Mouse (Mus musculus): Measurements from ENCODE around the gene Lrrc15. TPM values are rescaled to one million over a fixed set of nuclear protein-coding genes. Genes with fewer than 3 reads are reported as not detected.

The Lrrc15 gene
- polyA plus RNA-seq, 1 experiment: not detected

DNA sequence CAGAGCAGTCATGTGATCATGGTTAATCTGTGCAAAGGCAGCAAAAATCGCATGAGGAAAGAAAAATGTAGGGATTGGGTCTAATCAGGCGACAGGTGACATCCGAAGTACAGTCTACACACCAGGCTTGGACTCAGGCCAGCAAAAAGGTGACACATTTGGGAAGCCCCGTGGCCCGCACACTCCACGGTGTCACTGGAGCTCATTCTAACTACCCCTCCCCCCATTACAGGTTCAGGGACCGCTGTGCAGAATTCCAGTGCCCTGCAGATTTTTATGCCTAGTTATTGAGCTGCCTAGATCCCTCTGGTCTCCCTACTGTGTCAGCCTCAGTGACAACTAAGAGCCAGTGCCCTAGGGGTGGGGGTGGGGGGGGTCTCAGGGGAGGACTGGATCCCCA, 14.4 kb upstream of the Lrrc15 start:
- TF ChIP-seq CTCF (IDR thresholded peaks at IDR 0.05; ENCODE audit: extremely low read depth, insufficient read depth, insufficient read length, insufficient replicate concordance): no peak
- TF ChIP-seq POLR2A (IDR thresholded peaks at IDR 0.05; ENCODE audit: low read depth, low read length): no peak
- Histone ChIP-seq H3K27ac (ENCODE audit: insufficient read depth, low read length) (no peak overlapping the region), H3K4me1 (ENCODE audit: control insufficient read depth, insufficient read depth, insufficient read length) (no peaks in the 10 kb centered on the region), H3K36me3 (ENCODE audit: control insufficient read depth, insufficient read depth, low read length) (no peaks in the 10 kb centered on the region), H3K4me3 (ENCODE audit: extremely low read depth, insufficient read depth, insufficient read length) (no peak overlapping the region), H3K27me3 (ENCODE audit: control insufficient read depth, insufficient read depth, low read length) (no peaks in the 10 kb centered on the region)
- DNase-seq (ENCODE audit: low read depth in 1 of 2, low spot score in 2 of 2): no peak
- WGBS: 80% methylated on average over 7 of the region's 7 CpGs

DNA sequence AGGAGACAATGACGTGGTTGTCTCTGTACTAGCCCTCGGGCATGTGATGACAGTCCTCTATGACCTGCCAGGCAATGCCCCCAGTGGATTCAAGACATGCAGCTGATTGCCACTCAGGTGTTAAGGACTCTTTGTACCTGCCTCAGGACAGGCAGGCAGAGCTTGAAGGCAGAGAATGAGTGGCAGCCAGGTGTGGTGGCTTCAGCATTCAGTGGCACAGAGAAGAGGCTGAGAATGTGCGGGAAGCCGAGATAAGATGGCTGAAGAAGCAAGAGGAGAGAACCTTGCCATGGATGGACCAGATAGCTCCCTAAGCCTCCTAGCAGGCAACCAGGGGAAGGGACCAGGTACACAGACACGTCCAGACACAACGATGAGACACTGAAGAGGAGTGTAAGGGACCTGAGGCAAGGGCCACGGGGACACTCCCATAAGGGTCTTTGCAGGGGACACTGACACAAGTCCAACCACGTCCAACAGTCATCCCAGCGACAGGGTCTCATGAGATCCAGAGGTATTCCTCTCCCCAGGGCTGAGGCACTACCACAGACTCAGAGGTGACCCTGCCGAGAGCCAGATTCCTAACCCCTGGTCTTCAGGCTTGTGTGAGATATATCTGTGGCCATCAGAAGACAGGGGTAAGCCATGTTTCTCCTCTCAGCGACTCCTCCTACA, 13.7 kb upstream of the Lrrc15 start:
- Histone ChIP-seq H3K4me3 (ENCODE audit: extremely low read depth, insufficient read depth, insufficient read length) (no peak overlapping the region), H3K27ac (ENCODE audit: insufficient read depth, low read length) (no peak overlapping the region), H3K36me3 (ENCODE audit: control insufficient read depth, insufficient read depth, low read length) (no peaks in the 10 kb centered on the region), H3K4me1 (ENCODE audit: control insufficient read depth, insufficient read depth, insufficient read length) (no peaks in the 10 kb centered on the region), H3K27me3 (ENCODE audit: control insufficient read depth, insufficient read depth, low read length) (no peaks in the 10 kb centered on the region)
- no peak for TF ChIP-seq CTCF (IDR thresholded peaks at IDR 0.05; ENCODE audit: extremely low read depth, insufficient read depth, insufficient read length, insufficient replicate concordance)
- TF ChIP-seq POLR2A (IDR thresholded peaks at IDR 0.05; ENCODE audit: low read depth, low read length): no peak
- 91% methylated on average over 11 of the region's 11 CpGs for WGBS
- no peak for DNase-seq (ENCODE audit: low read depth in 1 of 2, low spot score in 2 of 2)

DNA sequence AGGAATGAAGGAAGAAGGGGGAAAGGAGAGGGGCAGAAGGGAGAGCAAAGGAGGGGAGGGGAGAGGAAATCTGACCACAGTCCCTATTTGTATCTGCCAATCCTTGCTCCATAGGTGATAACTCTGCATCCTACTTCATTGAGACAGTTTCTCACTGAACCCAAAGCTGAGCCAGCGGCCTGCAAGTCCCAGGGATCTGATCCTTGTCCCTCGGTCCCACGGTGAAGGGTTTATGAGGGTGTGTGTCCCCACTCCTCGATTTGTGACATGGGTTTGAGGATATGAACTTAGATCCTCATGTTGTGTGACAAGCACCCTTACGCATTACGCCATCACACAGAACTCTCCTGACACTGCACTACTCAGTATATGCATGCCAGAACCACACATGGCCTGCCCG, 12.1 kb upstream of the Lrrc15 start:
- H3K36me3 ChIP-seq (ENCODE audit: control insufficient read depth, insufficient read depth, low read length): no peaks in the 10 kb centered on the region
- no peak overlapping the region for H3K4me3 ChIP-seq (ENCODE audit: extremely low read depth, insufficient read depth, insufficient read length)
- WGBS: 82% methylated on average over 7 of the region's 7 CpGs
- no peak for TF ChIP-seq CTCF (IDR thresholded peaks at IDR 0.05; ENCODE audit: extremely low read depth, insufficient read depth, insufficient read length, insufficient replicate concordance)
- TF ChIP-seq POLR2A (IDR thresholded peaks at IDR 0.05; ENCODE audit: low read depth, low read length): no peak
- no peaks in the 10 kb centered on the region for H3K27me3 ChIP-seq (ENCODE audit: control insufficient read depth, insufficient read depth, low read length)
- H3K4me1 ChIP-seq (ENCODE audit: control insufficient read depth, insufficient read depth, insufficient read length): no peaks in the 10 kb centered on the region
- no peak for DNase-seq (ENCODE audit: low read depth in 1 of 2, low spot score in 2 of 2)
- H3K27ac ChIP-seq (ENCODE audit: insufficient read depth, low read length): no peak overlapping the region

DNA sequence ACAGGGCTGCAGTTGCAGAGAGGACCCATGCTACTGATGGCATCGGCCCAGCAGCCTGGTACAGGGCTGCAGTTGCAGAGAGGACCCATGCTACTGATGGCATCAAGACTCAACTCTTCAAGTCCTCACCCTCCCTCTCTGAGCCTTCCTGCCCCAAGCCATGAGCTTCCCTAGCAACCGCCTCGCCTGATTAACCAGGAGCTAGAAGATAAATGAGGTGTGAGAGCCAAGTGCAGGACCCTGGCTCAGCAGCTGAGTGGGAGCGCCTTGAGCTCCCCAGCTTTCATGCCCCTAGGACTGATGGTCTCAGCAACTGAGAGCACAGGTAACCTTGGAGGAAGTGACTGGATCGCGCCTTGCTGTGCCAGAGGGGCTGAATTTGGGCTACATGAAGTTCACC, 7.4 kb upstream of the Lrrc15 start:
- no peak for DNase-seq (ENCODE audit: low read depth in 1 of 2, low spot score in 2 of 2)
- no peak overlapping the region for H3K4me3 ChIP-seq (ENCODE audit: extremely low read depth, insufficient read depth, insufficient read length)
- 85% methylated on average over 6 of the region's 6 CpGs for WGBS
- H3K36me3 ChIP-seq (ENCODE audit: control insufficient read depth, insufficient read depth, low read length): no peaks in the 10 kb centered on the region
- TF ChIP-seq CTCF (IDR thresholded peaks at IDR 0.05; ENCODE audit: extremely low read depth, insufficient read depth, insufficient read length, insufficient replicate concordance) (no peak), POLR2A (IDR thresholded peaks at IDR 0.05; ENCODE audit: low read depth, low read length) (no peak)
- no peak overlapping the region for H3K27ac ChIP-seq (ENCODE audit: insufficient read depth, low read length)
- no peaks in the 10 kb centered on the region for H3K27me3 ChIP-seq (ENCODE audit: control insufficient read depth, insufficient read depth, low read length)
- no peaks in the 10 kb centered on the region for H3K4me1 ChIP-seq (ENCODE audit: control insufficient read depth, insufficient read depth, insufficient read length)

DNA sequence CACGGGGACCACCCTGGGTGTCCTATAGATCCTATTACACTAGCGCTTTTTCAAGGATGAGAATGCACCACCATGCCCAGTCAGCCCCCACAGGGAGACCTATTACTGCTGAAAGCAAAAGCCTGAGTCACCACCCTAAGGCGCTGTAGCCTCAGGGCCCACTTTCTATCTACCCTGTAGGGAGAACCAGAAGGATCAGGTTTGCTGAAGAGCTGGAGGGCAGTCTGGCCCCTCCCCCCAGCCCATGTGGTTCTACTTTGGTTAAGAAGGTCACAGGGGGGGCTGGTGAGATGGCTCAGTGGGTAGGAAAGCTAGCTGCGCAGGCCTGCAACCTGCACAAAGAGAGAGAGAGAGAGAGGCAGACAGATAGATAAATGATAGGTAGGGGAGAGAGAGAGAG, 2.6 kb upstream of the Lrrc15 start:
- Histone ChIP-seq H3K4me3 (ENCODE audit: extremely low read depth, insufficient read depth, insufficient read length) (no peak overlapping the region), H3K4me1 (ENCODE audit: control insufficient read depth, insufficient read depth, insufficient read length) (no peaks in the 10 kb centered on the region), H3K27me3 (ENCODE audit: control insufficient read depth, insufficient read depth, low read length) (peaks cover 3% of the 10 kb centered on the region; the same call in 1 of the 2 replicates), H3K36me3 (ENCODE audit: control insufficient read depth, insufficient read depth, low read length) (no peaks in the 10 kb centered on the region), H3K27ac (ENCODE audit: insufficient read depth, low read length) (no peak overlapping the region)
- no peak for DNase-seq (ENCODE audit: low read depth in 1 of 2, low spot score in 2 of 2)
- TF ChIP-seq POLR2A (IDR thresholded peaks at IDR 0.05; ENCODE audit: low read depth, low read length): no peak
- TF ChIP-seq CTCF (IDR thresholded peaks at IDR 0.05; ENCODE audit: extremely low read depth, insufficient read depth, insufficient read length, insufficient replicate concordance): no peak
- 91% methylated on average over 4 of the region's 4 CpGs for WGBS

DNA sequence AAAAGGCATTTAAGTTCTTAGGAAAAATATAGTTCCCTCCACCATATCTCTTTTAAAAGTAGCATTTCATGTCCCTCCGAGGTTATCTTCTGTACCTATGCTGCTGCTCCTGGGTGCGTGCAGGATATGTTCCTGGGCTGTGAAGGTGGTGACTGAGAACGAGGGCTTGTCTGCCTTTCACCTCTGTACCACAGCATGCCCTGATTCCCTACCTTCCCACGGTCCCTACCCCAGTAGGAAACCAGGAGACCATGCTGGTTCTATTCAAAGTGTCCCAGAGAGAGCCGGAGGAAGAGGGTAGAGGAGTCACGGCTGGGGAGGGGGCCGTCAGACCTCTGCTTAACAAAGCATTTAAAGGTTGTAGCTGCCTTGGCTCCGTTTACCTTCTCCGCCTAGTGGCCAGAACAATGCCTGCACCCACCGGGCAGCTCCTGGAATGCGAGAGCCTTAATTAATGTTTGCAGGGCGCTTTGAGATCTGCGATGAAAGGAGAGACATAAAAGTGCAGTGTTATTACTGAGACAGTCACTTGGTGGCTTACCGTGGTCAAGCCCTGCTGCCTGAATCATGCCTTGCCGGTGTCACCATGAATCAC, 784 bp upstream of the Lrrc15 start:
- Histone ChIP-seq H3K27me3 (ENCODE audit: control insufficient read depth, insufficient read depth, low read length) (peaks cover 3% of the 10 kb centered on the region; the same call in 1 of the 2 replicates), H3K27ac (ENCODE audit: insufficient read depth, low read length) (no peak overlapping the region), H3K4me1 (ENCODE audit: control insufficient read depth, insufficient read depth, insufficient read length) (no peaks in the 10 kb centered on the region; the same call in 1 of the 2 replicates), H3K36me3 (ENCODE audit: control insufficient read depth, insufficient read depth, low read length) (no peaks in the 10 kb centered on the region), H3K4me3 (ENCODE audit: extremely low read depth, insufficient read depth, insufficient read length) (no peak overlapping the region)
- 5% methylated on average over 15 of the region's 15 CpGs for WGBS
- TF ChIP-seq CTCF (IDR thresholded peaks at IDR 0.05; ENCODE audit: extremely low read depth, insufficient read depth, insufficient read length, insufficient replicate concordance) (peak; percentile 63; the same call in 1 of the 2 replicates), POLR2A (IDR thresholded peaks at IDR 0.05; ENCODE audit: low read depth, low read length) (no peak)
- DNase-seq (ENCODE audit: low read depth in 1 of 2, low spot score in 2 of 2): peak in 1 of 2 experiments; percentile 19
